ENCODE assay signal across 8 mouse cellular contexts in the genomic region with DNA sequence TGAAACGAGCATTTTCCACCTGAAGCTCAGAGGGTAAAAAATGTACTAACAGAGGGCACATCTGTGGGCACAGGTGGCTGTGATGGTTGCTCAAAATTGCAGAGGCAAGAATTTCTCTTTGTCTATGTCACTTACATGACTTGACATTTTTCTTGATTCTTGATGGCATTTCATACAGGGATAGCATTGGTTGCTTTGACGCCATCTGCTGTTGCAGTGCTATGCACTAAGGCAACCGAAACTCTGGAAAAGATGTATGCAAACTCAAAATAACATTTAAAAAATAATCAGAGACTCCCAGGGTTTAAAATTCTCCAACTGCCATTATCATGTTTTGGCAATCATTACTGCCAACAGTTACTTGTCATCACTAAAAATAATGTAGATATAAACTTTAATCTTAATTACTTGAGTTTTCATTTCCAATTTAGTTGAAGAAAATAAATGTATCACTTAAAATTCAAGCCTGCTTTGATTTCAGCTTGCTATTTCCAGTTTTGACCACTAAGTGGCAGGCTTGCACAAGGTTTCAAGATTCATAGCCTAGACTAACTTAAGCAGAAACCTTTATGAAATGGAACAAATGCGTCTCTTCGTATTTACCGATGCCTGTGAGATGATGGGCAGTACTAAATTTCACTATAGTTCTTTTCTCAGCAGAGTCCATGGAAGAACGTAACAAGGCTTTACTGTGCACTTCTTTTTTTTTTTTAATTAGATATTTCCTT.
DNase-seq lines count a peak whose midpoint lies in the region; ATAC-seq lines count a peak whose summit lies in the region.

No protein-coding gene starts in this region.

- no peak overlapping the region for H3K4me3 ChIP-seq in liver, embryonic 12.5 days

- no peaks in the 10 kb centered on the region for H3K9me3 ChIP-seq in liver, embryonic 12.5 days (replicated peaks)

- peak; percentile 6 for DNase-seq in liver
- peak; percentile 77 for DNase-seq in NIH3T3 (ENCODE audit: low read depth)
- peak; percentile 67 to 75 for DNase-seq in cerebellum, postnatal 14 days
- peak; percentile 65 for DNase-seq in heart, postnatal 4 days
- DNase-seq in left cerebral cortex, postnatal 4 days, result peak; percentile 34
- peak; percentile 30 for DNase-seq in retina, postnatal 7 days (ENCODE audit: low read depth, low spot score)
- DNase-seq in T-cell, adult 2 months (ENCODE audit: low spot score), result no peak

- no peak overlapping the region for H3K27ac ChIP-seq in liver, embryonic 12.5 days

- ATAC-seq in liver, embryonic 12.5 days, result no peak

- WGBS in liver, embryonic 12.5 days (ENCODE audit: insufficient replicate concordance), result 24% methylated on average over 7 of the region's 7 CpGs

- H3K4me2 ChIP-seq in liver, embryonic 12.5 days, result no peak overlapping the region

- no peaks in the 10 kb centered on the region for H3K27me3 ChIP-seq in liver, embryonic 12.5 days (replicated peaks)

- no peaks in the 10 kb centered on the region for H3K36me3 ChIP-seq in liver, embryonic 12.5 days

- no peaks in the 10 kb centered on the region for H3K4me1 ChIP-seq in liver, embryonic 12.5 days

- H3K9ac ChIP-seq in liver, embryonic 12.5 days, result no peak overlapping the region

- intact Hi-C loops in left cerebral cortex, postnatal 4 days (cut with DNase I), result loop anchor here (10.0 kb wide), 2 partner anchors 130 to 980 kb away; a partner anchor contains a TSS
